Mouse (Mus musculus): Measurements from ENCODE around the gene Gm5795.
"Not testable (repeated sequence)": the region's sequence is repeated elsewhere in the genome, so short reads cannot be mapped to it uniquely, and the experiment has no call there.

The Gm5795 gene

DNA sequence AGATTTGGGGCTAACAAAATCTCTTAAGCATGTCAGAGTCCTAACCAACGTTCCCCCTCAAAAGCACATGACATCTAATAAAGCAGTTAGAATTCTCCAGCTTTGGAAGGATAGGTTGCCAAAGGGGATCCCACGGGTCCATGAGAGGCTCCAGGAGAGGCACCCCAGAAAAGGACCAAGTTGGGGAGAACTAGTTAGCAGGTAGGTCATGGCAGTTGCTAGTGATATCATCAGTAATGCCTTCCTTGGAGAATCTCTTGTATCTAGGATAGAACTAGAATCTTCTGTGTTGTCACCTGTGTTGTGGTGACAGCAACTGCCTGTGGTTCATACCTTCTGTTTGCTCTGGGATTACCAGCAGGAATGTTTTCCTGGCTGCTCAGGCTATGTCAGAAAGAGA, at the start of gene Gm5795:
Gene Gm5795, plus strand, starts transcription at position 301 of the 400 bp plus-strand sequence.
- in situ Hi-C loops (cut with MboI; ENCODE audit: low sequenced_read_pairs), result not testable (repeated sequence)

DNA sequence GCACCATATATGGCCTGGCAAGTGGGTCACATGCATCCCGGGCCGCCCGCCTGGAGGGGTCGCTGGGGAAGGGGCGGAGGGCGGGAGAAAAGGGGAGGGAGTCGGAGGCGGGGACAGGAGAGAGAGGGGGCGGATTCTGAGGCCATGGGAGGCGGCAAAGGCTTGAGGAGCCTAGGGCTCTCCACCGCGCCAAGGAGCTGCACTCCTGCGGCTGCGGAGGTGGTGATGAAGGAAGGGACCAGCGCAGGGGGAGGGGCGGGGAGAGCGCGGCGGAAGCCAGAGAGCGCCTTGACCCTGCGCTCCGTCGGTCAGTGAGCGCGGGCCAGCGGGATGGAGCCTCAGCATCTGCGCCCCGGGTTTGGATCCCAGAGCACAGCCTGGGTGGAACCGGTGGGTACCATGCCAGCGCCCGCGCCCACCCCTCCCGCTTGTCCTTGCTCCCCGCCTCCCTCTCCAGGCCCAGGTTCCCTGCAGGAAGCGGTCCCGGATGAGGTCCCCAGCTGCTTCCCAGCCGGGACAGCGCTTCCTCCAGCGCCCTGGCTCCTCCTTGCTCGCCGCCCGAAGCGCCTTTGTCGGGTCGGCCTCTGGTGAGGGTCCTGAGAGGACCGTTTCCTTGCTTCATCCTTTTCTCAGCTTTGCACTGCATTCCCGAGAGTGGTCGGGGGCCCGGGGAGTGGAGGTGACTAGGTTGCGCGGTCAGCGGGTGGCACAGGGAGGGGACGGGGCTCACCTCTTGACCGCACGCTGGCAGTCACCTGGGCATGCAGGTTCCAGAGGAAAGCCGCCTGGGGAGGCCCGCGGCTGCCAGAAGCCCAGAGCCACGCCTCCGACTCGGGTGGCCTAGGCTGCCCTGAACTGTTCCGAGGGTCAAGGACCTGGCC, 20.5 kb downstream of the Gm5795 start, which contains the start of gene D830030K20Rik:
Gene D830030K20Rik, plus strand, starts transcription at position 217 of the 881 bp plus-strand sequence.
- in situ Hi-C loops (cut with MboI; ENCODE audit: low sequenced_read_pairs), result not testable (repeated sequence)

GRCm38 (mm10) chr14:3209367-3209766, 21.3 kb downstream of the Gm5795 start:
- in situ Hi-C loops (cut with MboI; ENCODE audit: low sequenced_read_pairs), result not testable (repeated sequence)

All from CH12F3 (cell line).